Mouse (Mus musculus) erythroblast, embryonic 14.5 days (primary cell): ENCODE measurements around the gene Gm11564. TPM values are rescaled to one million over a fixed set of nuclear protein-coding genes. Genes with fewer than 3 reads are reported as not detected.
"Not testable (repeated sequence)": the region's sequence is repeated elsewhere in the genome, so short reads cannot be mapped to it uniquely, and the experiment has no call there.

Source experiments
- H3K27me3 ChIP-seq: 2 replicates; pipeline ENCODE4 v1.6.1; 2012; ENCODE audit warnings: inconsistent platforms; ENCODE audit not compliant: control insufficient read depth
- H3K36me3 ChIP-seq: 2 replicates; pipeline ENCODE4 v1.6.1; 2012; ENCODE audit warnings: mild to moderate bottlenecking, inconsistent platforms; ENCODE audit not compliant: control insufficient read depth
- H3K4me1 ChIP-seq: 2 replicates; pipeline ENCODE4 v1.6.1; 2012; ENCODE audit warnings: inconsistent platforms; ENCODE audit not compliant: control insufficient read depth
- H3K4me3 ChIP-seq: replicated peaks from 2 replicates; pipeline ENCODE3; 2012; ENCODE audit warnings: moderate library complexity, mild to moderate bottlenecking, inconsistent platforms
- H3K9me3 ChIP-seq: 2 replicates; pipeline ENCODE4 v1.6.1; 2012; ENCODE audit warnings: low read length, inconsistent platforms, mixed read lengths; ENCODE audit not compliant: control insufficient read depth
- GATA1 ChIP-seq: IDR thresholded peaks from 2 replicates; pipeline ENCODE4 v1.6.1; 2012; ENCODE audit warnings: low read length, inconsistent platforms, mixed read lengths
- TAL1 ChIP-seq: IDR thresholded peaks from 3 replicates; pipeline ENCODE4 v1.6.1; 2012; ENCODE audit warnings: low read length, inconsistent platforms, mixed read lengths
- polyA plus RNA-seq: library from polyadenylated mRNA; stranded (reverse); fragments of >175 nt; gene quantifications from 2 replicates; pipeline ENCODE4 v1.2.3, GENCODE M21; 2012

Gene Gm11564
- polyA plus RNA-seq, result not detected in 2 replicates

GRCm38 (mm10) chr11:99815566-99815965, at the start of gene Gm11564:
Gene Gm11564, minus strand, starts transcription at chr11:99815666.
- H3K4me1 ChIP-seq, H3K27me3 ChIP-seq, H3K36me3 ChIP-seq, H3K4me3 ChIP-seq, H3K9me3 ChIP-seq: not testable (repeated sequence)

DNA sequence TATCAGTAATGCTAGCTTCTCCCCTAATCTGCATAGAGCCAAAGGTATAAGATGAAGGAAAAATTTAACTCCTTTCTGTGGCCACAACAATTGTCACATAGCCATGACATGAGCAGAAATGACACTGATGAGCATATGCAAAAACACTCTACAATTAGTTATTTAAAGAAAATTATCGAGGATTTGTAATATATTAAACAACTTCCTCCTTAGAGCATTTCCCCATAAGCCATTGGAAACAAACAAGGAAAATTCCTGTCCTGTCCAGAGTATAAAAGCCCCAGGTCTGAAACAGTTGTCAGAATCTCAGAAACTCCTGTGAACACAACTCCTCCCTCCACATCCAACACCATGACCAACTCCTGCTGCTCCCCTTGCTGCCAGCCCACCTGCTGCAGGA, 48.7 kb upstream of the Gm11564 start, which contains the start of gene Gm11559:
Gene Gm11559 (plus strand): TSS at position 301 of the 400 bp plus-strand sequence.
- H3K9me3 ChIP-seq, H3K36me3 ChIP-seq, H3K27me3 ChIP-seq: not testable (repeated sequence)

GRCm38 (mm10) chr11:99858761-99859160, 43.3 kb upstream of the Gm11564 start:
- Histone ChIP-seq H3K9me3 (no peaks in the 10 kb centered on the region), H3K36me3 (no peaks in the 10 kb centered on the region), H3K4me3 (no peak overlapping the region), H3K27me3 (no peaks in the 10 kb centered on the region), H3K4me1 (no peaks in the 10 kb centered on the region)
- TF ChIP-seq TAL1 (no peak), GATA1 (no peak)

More for the DNA sequence above, 48.7 kb upstream of the Gm11564 start, which contains the start of gene Gm11559:
- H3K4me1 ChIP-seq, H3K4me3 ChIP-seq: not testable (repeated sequence)

DNA sequence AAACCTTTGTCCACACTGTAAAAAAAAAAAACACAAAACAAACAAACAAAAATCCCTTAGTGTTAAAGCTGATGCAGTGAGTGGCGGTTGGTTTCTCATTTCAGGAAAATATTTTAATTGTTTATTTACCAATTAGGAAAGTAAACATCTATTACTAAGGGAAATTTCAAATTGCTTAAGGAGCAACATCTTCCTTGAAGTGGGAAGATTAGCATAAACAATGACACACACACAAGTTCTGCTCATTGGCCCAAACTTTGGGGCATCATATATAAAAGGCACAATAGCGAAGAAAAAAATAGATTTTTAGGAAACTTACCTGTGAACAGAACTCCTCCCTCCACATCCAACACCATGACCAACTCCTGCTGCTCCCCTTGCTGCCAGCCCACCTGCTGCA, 42.2 kb upstream of the Gm11564 start, which contains the start of gene Gm11568:
Gene Gm11568 (plus strand): TSS at position 301 of the 400 bp plus-strand sequence.
- H3K36me3 ChIP-seq, result no peaks in the 10 kb centered on the region
- no peak within 1 kb of the TSS for H3K4me3 ChIP-seq
- TF ChIP-seq GATA1, result no peak
- TF ChIP-seq TAL1, result no peak
- H3K27me3 ChIP-seq, result no peaks in the 10 kb centered on the region
- H3K9me3 ChIP-seq, result no peaks in the 10 kb centered on the region
- no peaks in the 10 kb centered on the region for H3K4me1 ChIP-seq

DNA sequence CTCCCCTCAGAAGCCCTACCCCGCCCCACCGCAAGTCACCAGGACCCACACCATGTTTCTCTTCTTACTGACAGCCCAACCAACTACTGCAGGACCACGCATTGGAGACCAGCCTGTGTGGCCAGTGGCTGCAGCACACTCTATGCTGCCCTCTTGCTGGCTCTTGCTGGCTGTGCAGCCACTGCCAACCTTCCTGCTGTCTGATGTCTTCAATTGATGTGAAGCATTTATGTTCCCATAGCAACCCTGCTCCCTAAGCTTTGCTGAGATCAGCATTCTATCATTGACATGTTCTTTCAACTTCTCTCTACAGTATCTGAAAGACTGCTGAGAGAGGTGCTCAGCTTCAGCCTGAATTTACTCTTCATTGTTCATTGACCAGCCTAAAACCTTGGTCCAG, 38.7 kb upstream of the Gm11564 start:
- Histone ChIP-seq H3K9me3 (peaks cover 2% of the 10 kb centered on the region; the same call in 1 of the 2 replicates), H3K4me3 (no peak overlapping the region), H3K27me3 (no peaks in the 10 kb centered on the region), H3K4me1 (no peaks in the 10 kb centered on the region), H3K36me3 (no peaks in the 10 kb centered on the region)
- TF ChIP-seq TAL1 (no peak), GATA1 (no peak)

DNA sequence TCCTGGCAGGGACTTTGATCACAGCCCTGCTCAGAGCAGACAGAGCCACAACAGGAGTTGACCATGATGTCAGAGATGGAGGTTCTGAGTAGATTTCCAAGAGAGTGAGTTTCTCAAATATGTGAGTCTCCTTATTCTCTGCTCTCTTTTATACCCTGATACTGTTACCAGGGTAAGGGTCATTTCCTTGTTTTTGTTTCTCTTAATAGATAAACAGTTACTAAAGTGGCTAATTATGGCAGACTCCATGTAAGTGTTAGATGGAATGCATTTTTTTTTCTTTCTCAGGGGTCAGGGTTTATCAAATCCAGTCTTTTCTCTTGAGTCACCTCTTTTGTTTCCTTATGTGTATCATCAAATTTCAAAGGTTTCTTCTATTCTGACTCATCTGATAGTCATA, 36.0 kb upstream of the Gm11564 start, which contains the start of gene Krtap4-16:
Gene Krtap4-16 (minus strand): TSS at position 101 of the 400 bp plus-strand sequence.
- no peaks in the 10 kb centered on the region for H3K27me3 ChIP-seq
- no peak within 1 kb of the TSS for H3K4me3 ChIP-seq
- no peaks in the 10 kb centered on the region for H3K36me3 ChIP-seq
- no peaks in the 10 kb centered on the region for H3K4me1 ChIP-seq
- peaks cover 4% of the 10 kb centered on the region; the same call in 1 of the 2 replicates for H3K9me3 ChIP-seq
- TF ChIP-seq GATA1 (no peak), TAL1 (no peak)

DNA sequence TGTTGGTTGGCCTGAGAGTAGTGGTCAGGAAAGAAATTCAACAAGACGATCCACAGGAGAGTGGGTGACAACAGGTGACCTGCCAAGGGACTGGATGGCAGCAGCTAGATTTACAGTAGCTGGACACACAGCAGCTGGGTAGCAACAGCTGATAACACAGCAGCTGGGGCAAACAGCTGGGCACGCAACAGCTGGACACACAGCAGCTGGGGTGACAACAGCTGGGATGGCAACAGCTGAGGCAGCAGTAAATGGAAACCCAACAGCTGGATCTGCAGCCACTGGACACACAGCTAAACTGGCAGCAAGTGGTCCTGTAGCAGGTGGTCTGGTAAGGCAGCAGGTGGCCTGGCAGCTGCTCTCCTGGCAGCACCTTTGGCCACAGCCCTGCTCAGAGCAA, 31.3 kb upstream of the Gm11564 start:
- TF ChIP-seq TAL1 (no peak), GATA1 (no peak)
- H3K27me3 ChIP-seq, result no peaks in the 10 kb centered on the region
- H3K4me1 ChIP-seq, result no peaks in the 10 kb centered on the region
- peaks cover 4% of the 10 kb centered on the region; the same call in 1 of the 2 replicates for H3K9me3 ChIP-seq
- H3K4me3 ChIP-seq, result no peak overlapping the region
- no peaks in the 10 kb centered on the region for H3K36me3 ChIP-seq

GRCm38 (mm10) chr11:99842185-99842584, 26.7 kb upstream of the Gm11564 start:
- no peaks in the 10 kb centered on the region for H3K27me3 ChIP-seq
- H3K36me3 ChIP-seq, result no peaks in the 10 kb centered on the region
- no peaks in the 10 kb centered on the region for H3K4me1 ChIP-seq
- TF ChIP-seq TAL1 (no peak), GATA1 (no peak)
- peaks cover 12% of the 10 kb centered on the region for H3K9me3 ChIP-seq
- H3K4me3 ChIP-seq, result no peak overlapping the region

- no peaks in the 10 kb centered on the region for H3K27me3 ChIP-seq
- no peaks in the 10 kb centered on the region for H3K4me1 ChIP-seq
- no peaks in the 10 kb centered on the region for H3K36me3 ChIP-seq
- TF ChIP-seq TAL1 (no peak), GATA1 (no peak)
- H3K9me3 ChIP-seq, result peaks cover 15% of the 10 kb centered on the region
- no peak within 1 kb of the TSS for H3K4me3 ChIP-seq
Observed at GRCm38 (mm10) chr11:99837966-99838365, 22.5 kb upstream of the Gm11564 start, which contains the start of gene 2300003K06Rik. Gene 2300003K06Rik, minus strand, starts transcription at chr11:99838066.

- not testable (repeated sequence) for H3K9me3 ChIP-seq, H3K27me3 ChIP-seq, H3K4me3 ChIP-seq, H3K36me3 ChIP-seq, H3K4me1 ChIP-seq
Observed at GRCm38 (mm10) chr11:99809792-99810191, 5.7 kb downstream of the Gm11564 start, which contains the start of gene Krtap4-13. Gene Krtap4-13, minus strand, starts transcription at chr11:99809892.

- H3K9me3 ChIP-seq, H3K4me3 ChIP-seq, H3K4me1 ChIP-seq, H3K36me3 ChIP-seq, H3K27me3 ChIP-seq: not testable (repeated sequence)
Observed at GRCm38 (mm10) chr11:99804346-99804745, 11.1 kb downstream of the Gm11564 start, which contains the start of gene Gm11554. Gene Gm11554, minus strand, starts transcription at chr11:99804446.

- H3K27me3 ChIP-seq, H3K4me3 ChIP-seq, H3K4me1 ChIP-seq, H3K9me3 ChIP-seq, H3K36me3 ChIP-seq: not testable (repeated sequence)
Observed at GRCm38 (mm10) chr11:99798832-99799231, 16.6 kb downstream of the Gm11564 start, which contains the start of gene Gm11569. Gene Gm11569, minus strand, starts transcription at chr11:99798932.
